Mouse (Mus musculus) myocyte (in vitro differentiated cells): ENCODE results near the gene Olfr450. TPM values are rescaled to one million over a fixed set of nuclear protein-coding genes. Genes with fewer than 3 reads are reported as not detected.

ENCODE experiments used
- H3K27me3 ChIP-seq: one replicate; pipeline ENCODE4 v1.6.1; 2011; ENCODE audit not compliant: control insufficient read depth, insufficient read depth, insufficient read length
- H3K36me3 ChIP-seq: one replicate; pipeline ENCODE4 v1.6.1; 2011; ENCODE audit not compliant: control insufficient read depth, insufficient read depth
- H3K4me2 ChIP-seq: one replicate; pipeline ENCODE4 v1.6.1; 2011; ENCODE audit warnings: low read depth, control low read depth
- H3K4me3 ChIP-seq: one replicate; pipeline ENCODE4 v1.5.1; 2011; ENCODE audit warnings: mild to moderate bottlenecking, control low read depth, moderate library complexity
- H3K79me2 ChIP-seq: one replicate; pipeline ENCODE4 v1.6.1; 2011; ENCODE audit not compliant: control insufficient read depth, insufficient read depth
- H3ac ChIP-seq: one replicate; pipeline ENCODE4 v1.6.1; 2011; ENCODE audit not compliant: control insufficient read depth, insufficient read length
- CEBPB ChIP-seq: IDR thresholded peaks from 2 replicates; pipeline ENCODE4 v1.6.1; 2011; ENCODE audit warnings: mild to moderate bottlenecking, moderate library complexity; ENCODE audit not compliant: poor library complexity, insufficient read depth, severe bottlenecking
- E2F4 ChIP-seq: IDR thresholded peaks from one replicate; pipeline ENCODE4 v1.6.1; 2011; ENCODE audit warnings: mild to moderate bottlenecking, control low read depth, moderate library complexity; ENCODE audit not compliant: insufficient read depth
- MAX ChIP-seq: IDR thresholded peaks from one replicate; pipeline ENCODE4 v1.6.1; 2011; ENCODE audit warnings: low read depth, mild to moderate bottlenecking, control low read depth
- MYOD1 ChIP-seq, 3 experiments: IDR thresholded peaks; one replicate each; pipeline ENCODE4 v1.6.1; 2011; ENCODE audit warnings: control low read depth in 2 of 3, low read depth in 2 of 3, mild to moderate bottlenecking in 2 of 3, moderate library complexity in 1 of 3; ENCODE audit not compliant: insufficient read length in 2 of 3, control insufficient read depth in 1 of 3
- MYOG ChIP-seq, 3 experiments: IDR thresholded peaks; one replicate each; pipeline ENCODE4 v1.6.1; 2011; ENCODE audit warnings: control low read depth in 2 of 3, low read depth in 2 of 3, mild to moderate bottlenecking in 2 of 3; ENCODE audit not compliant: insufficient read length in 2 of 3, control insufficient read depth in 1 of 3, insufficient read depth in 1 of 3
- POLR2A ChIP-seq: IDR thresholded peaks from one replicate; pipeline ENCODE4 v1.6.1; 2011; ENCODE audit warnings: low read depth, mild to moderate bottlenecking, control low read depth, moderate library complexity; ENCODE audit not compliant: insufficient read length
- POLR2AphosphoS2 ChIP-seq: IDR thresholded peaks from one replicate; pipeline ENCODE4 v1.6.1; 2011; ENCODE audit warnings: low read depth, control low read depth; ENCODE audit not compliant: insufficient read length
- REST ChIP-seq: IDR thresholded peaks from one replicate; pipeline ENCODE4 v1.6.1; 2011; ENCODE audit warnings: mild to moderate bottlenecking, control low read depth, moderate library complexity; ENCODE audit not compliant: insufficient read depth, insufficient read length
- SRF ChIP-seq: IDR thresholded peaks from one replicate; pipeline ENCODE4 v1.6.1; 2011; ENCODE audit warnings: low read depth; ENCODE audit not compliant: control insufficient read depth, insufficient read length
- TCF12 ChIP-seq: IDR thresholded peaks from one replicate; pipeline ENCODE4 v1.6.1; 2011; ENCODE audit warnings: mild to moderate bottlenecking, control low read depth; ENCODE audit not compliant: poor library complexity, insufficient read depth, severe bottlenecking
- TCF3 ChIP-seq: IDR thresholded peaks from one replicate; pipeline ENCODE4 v1.6.1; 2011; ENCODE audit warnings: low read depth, control low read depth; ENCODE audit not compliant: insufficient read length
- USF1 ChIP-seq: IDR thresholded peaks from one replicate; pipeline ENCODE4 v1.6.1; 2011; ENCODE audit warnings: low read depth, mild to moderate bottlenecking, control low read depth, moderate library complexity
- polyA plus RNA-seq: library from polyadenylated mRNA; unstranded; fragments of >200 nt; fragmentation: generic; extraction: Trizol; gene quantifications from one replicate; pipeline ENCODE4 v1.2.1, GENCODE M21; 2012; ENCODE audit warnings: missing spikeins

Gene Olfr450
- polyA plus RNA-seq: not detected

DNA sequence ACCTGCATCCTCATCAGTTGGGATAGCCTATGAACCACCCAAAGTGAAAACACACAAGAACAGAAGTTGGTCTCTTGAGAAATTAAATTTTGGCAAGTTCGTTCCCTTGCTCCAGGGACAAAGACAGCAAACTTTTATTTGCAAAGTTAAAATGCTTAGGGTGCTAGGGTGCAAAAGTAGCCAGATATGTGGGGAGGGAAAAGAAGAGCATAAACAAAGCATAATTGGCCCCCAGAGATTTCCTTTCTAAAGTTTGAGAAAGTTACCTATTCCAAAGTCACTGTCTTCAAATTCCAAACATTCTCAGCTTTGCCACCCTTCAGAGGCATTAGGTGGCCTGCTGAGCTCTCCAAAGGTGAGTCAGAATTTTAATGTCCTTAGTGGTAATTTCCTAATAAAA lies at the start of gene Olfr450:
Olfr450 (plus strand) TSS at position 301 of the 400 bp plus-strand sequence.
- no peak for TF ChIP-seq MYOG (IDR thresholded peaks at IDR 0.05; ENCODE audit: control insufficient read depth in 1 of 3, insufficient read depth in 1 of 3, insufficient read length in 2 of 3, low read depth in 2 of 3)
- no peak for TF ChIP-seq POLR2A
- no peak for TF ChIP-seq TCF3
- no peak for TF ChIP-seq REST
- no peak for TF ChIP-seq POLR2AphosphoS2
- TF ChIP-seq E2F4: no peak
- no peak for TF ChIP-seq MAX
- TF ChIP-seq SRF: no peak
- no peak for TF ChIP-seq TCF12
- TF ChIP-seq USF1: no peak
- no peak for TF ChIP-seq MYOD1 (IDR thresholded peaks at IDR 0.05; ENCODE audit: control insufficient read depth in 1 of 3, insufficient read length in 2 of 3, low read depth in 2 of 3)
- TF ChIP-seq CEBPB: no peak
- no peak within 1 kb of the TSS for H3K4me3 ChIP-seq
- H3ac ChIP-seq: no peak within 1 kb of the TSS
- H3K36me3 ChIP-seq: no peaks in the 10 kb centered on the region
- no peak within 1 kb of the TSS for H3K4me2 ChIP-seq
- no peaks in the 10 kb centered on the region for H3K79me2 ChIP-seq
- H3K27me3 ChIP-seq: no peaks in the 10 kb centered on the region

DNA sequence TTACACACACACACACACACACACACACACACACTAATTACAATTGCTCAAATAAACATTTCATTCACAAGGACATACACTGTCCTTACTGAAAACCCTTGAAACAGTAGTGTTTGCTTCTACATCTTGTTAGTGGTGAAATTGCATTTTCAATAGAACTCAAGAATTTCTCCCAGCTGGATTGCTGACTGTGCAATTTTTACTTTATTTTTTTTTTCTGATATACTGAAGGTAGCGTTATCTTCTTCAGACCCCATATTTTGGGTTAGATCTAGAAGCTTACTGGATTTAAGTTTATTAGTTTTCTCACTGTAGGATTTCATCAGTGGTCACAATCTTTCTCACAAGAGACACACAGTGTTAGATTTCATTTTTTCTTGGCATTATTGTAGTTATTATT lies 34.7 kb upstream of the Olfr450 start:
- Histone ChIP-seq H3K79me2 (no peaks in the 10 kb centered on the region), H3K4me3 (no peak overlapping the region), H3ac (no peak overlapping the region), H3K27me3 (no peaks in the 10 kb centered on the region), H3K4me2 (no peak overlapping the region), H3K36me3 (no peaks in the 10 kb centered on the region)
- TF ChIP-seq SRF (no peak), POLR2AphosphoS2 (no peak), TCF3 (no peak), MAX (no peak), REST (no peak), MYOG (IDR thresholded peaks at IDR 0.05; ENCODE audit: control insufficient read depth in 1 of 3, insufficient read depth in 1 of 3, insufficient read length in 2 of 3, low read depth in 2 of 3) (no peak), E2F4 (no peak), TCF12 (no peak), MYOD1 (IDR thresholded peaks at IDR 0.05; ENCODE audit: control insufficient read depth in 1 of 3, insufficient read length in 2 of 3, low read depth in 2 of 3) (no peak)

DNA sequence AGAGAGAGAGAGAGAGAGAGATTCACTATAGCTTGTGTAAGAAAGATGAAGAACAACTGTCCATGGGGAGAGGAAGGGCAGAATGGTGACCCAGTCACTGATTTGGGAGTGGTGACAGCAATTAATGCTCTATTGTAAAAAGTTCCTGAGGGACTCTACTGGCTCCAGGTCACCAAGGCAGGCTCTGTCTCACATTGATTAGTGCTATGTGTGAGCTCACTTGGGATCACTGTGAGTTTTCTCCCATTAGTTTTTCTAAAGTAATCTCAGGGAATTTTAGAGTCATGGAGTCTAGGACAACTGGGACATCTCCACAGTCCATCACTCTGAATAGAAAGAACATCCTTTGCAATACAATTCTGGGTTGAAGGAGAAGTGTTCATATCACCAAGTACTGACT lies 26.9 kb upstream of the Olfr450 start, which contains the start of gene Olfr452:
Olfr452 (plus strand) TSS at position 301 of the 400 bp plus-strand sequence.
- H3ac ChIP-seq: no peak within 1 kb of the TSS
- H3K36me3 ChIP-seq: no peaks in the 10 kb centered on the region
- no peak within 1 kb of the TSS for H3K4me2 ChIP-seq
- H3K27me3 ChIP-seq: no peaks in the 10 kb centered on the region
- no peak for TF ChIP-seq MYOG (IDR thresholded peaks at IDR 0.05; ENCODE audit: control insufficient read depth in 1 of 3, insufficient read depth in 1 of 3, insufficient read length in 2 of 3, low read depth in 2 of 3)
- no peak for TF ChIP-seq SRF
- TF ChIP-seq USF1: no peak
- no peak for TF ChIP-seq POLR2AphosphoS2
- TF ChIP-seq TCF12: no peak
- TF ChIP-seq MYOD1 (IDR thresholded peaks at IDR 0.05; ENCODE audit: control insufficient read depth in 1 of 3, insufficient read length in 2 of 3, low read depth in 2 of 3): no peak
- H3K79me2 ChIP-seq: no peaks in the 10 kb centered on the region
- H3K4me3 ChIP-seq: no peak within 1 kb of the TSS

DNA sequence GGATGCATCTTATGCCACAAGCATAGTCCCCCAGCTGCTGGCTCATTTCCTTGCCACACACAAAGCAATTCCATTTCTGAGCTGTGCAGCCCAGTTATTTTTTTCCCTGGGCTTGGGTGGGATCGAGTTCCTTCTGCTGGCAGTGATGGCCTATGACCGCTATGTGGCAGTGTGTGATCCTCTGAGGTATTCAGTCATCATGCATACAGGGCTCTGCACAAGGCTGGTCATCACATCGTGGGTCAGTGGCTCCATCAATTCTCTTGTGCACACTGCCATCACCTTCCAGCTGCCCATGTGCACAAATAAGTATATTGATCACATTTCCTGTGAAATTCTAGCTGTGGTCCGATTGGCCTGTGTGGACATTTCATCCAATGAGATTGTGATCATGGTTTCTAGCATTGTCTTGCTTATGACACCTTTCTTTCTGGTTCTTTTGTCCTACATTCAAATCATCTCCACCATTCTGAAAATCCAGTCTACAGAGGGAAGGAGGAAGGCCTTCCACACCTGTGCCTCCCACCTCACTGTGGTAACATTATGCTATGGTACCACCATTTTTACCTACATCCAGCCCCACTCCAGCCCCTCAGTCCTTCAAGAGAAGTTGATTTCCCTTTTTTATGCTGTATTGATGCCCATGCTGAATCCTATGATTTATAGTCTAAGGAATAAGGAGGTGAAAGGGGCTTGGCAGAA lies 21.3 kb upstream of the Olfr450 start:
- Histone ChIP-seq H3K79me2 (no peaks in the 10 kb centered on the region), H3K27me3 (no peaks in the 10 kb centered on the region), H3ac (no peak overlapping the region), H3K36me3 (no peaks in the 10 kb centered on the region), H3K4me3 (no peak overlapping the region), H3K4me2 (no peak overlapping the region)
- TF ChIP-seq USF1 (no peak), POLR2AphosphoS2 (no peak), TCF12 (no peak), MAX (no peak), SRF (no peak), REST (no peak), MYOD1 (IDR thresholded peaks at IDR 0.05; ENCODE audit: control insufficient read depth in 1 of 3, insufficient read length in 2 of 3, low read depth in 2 of 3) (no peak)

DNA sequence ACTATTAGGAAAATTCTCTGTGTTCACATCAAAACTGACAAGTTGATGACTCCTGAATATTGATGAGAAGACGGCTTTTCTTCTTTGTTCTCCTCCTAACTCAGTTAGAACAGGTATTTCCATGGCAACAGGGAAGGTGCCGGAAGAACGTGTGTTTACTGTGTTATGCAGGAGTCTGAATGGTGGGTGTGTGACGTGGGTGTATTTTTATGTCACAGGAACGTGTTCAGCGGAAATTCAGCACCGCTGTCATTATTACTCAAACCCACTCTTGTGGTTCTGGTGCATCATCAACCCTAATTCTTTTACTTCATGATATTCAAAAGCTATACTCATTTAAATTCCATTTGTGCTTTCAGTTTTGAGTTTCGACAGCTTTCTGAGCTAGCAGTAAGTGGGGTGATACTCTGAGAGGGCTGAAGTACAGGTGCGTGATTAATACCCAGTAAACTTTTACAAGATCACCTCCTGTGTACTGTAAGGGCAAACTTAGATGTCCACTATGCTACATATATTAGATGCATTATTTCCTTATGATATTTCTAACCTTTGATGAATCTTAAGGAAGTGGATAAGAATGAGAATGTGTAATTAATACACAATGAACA lies 20.7 kb upstream of the Olfr450 start:
- no peak for TF ChIP-seq MYOD1 (IDR thresholded peaks at IDR 0.05; ENCODE audit: control insufficient read depth in 1 of 3, insufficient read length in 2 of 3, low read depth in 2 of 3)
- no peak for TF ChIP-seq POLR2AphosphoS2
- Histone ChIP-seq H3K27me3 (no peaks in the 10 kb centered on the region), H3K4me3 (no peak overlapping the region), H3ac (no peak overlapping the region), H3K79me2 (no peaks in the 10 kb centered on the region), H3K36me3 (no peaks in the 10 kb centered on the region), H3K4me2 (no peak overlapping the region)
